Mouse (Mus musculus) adipose tissue, adult 10 weeks (tissue): ENCODE results near the gene Oit3. TPM values are rescaled to one million over a fixed set of nuclear protein-coding genes. Genes with fewer than 3 reads are reported as not detected.

Source experiments
- polyA plus RNA-seq: library from polyadenylated mRNA; stranded (reverse); fragments of 350-450 nt; fragmentation: Illumina TruSeq; extraction: RNeasy Lipid Tissue Mini Kit (QIAGEN cat#74804); gene quantifications from one replicate; pipeline ENCODE4 v1.2.3, GENCODE M21; 2014; ENCODE audit warnings: low read depth, low replicate concordance

Oit3 gene
- polyA plus RNA-seq, result 0.72 TPM

DNA sequence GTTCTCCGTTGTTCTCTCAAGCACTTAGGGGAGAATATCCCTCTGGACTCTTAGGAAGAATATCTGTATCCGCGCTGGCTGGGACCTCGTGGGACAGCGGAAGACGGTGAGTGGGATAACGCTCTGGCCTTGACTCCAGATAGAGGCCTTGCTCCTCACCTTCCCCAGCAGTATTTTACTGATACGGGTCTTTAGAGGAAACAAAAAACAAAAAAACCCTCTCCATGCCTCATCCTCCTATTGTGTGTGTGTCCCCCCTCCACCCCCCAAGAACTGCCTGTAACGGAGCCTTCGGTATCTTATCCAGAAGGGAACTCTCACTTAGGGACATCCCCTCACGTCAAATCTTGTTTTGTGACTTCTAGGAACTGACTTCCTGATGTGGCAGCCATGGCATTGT, at the start of gene Oit3:
Gene Oit3 (minus strand): TSS at position 44 of the 400 bp plus-strand sequence.

DNA sequence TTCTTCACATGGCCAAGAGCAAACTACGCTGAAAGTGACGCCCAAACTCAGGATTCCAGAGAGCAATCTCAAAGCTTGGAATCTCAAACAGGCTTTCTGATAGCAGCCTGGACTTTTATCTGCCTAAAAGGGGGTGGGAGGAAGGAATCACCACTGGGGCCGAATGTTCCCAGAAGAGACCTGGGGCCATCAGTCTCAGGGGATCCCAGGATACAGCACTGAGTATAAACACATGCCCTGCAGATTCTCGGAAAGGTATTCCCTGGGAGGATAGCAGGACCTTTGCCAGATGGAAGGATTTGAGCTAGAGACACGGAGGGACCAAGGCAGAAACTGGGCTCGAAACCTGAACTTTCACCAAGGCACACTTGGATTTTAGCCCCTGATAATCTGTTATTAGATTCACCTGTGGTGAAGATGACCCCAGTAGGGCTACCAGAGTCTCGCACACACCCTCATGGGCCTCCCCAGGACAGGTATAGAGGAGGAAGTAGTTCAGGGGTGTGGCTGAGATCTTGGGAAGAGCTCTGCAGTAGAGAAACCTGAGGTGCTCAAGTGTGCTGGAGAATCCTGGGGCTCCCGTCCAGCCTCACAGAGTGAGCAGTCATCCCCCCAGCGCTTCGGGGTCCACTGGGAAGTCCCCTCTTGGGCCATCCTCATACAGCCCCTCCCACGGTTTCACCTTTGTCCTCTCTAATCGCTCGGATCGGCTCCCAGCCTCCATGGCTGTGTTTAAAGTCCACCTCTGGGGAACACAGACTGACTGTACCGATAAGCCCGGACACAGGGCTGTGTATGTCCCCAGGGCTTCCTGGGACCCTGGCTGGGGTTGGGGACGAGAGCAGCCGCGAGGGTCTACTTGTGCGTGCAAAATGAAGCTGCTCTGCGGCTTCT, 38.4 kb downstream of the Oit3 start, which contains the start of gene Pla2g12b:
Gene Pla2g12b (plus strand): TSS at position 762 of the 894 bp plus-strand sequence.

DNA sequence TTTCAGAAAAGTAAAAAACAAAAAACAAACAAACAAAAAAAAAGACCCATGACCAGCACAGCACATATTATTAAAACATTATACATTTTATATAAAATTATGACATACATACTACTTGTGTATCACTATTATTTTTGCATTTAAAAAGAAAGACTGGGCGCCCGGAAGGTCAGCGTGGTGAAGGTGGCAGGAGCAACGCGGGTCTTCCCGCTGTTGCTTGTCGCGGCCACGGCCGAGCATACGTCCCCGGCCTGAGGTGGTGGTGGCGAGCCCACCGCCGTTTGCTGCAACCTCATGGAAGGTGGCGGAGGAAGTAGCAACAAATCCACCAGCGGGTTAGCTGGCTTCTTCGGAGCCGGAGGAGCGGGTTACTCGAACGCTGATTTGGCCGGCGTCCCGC, 46.1 kb downstream of the Oit3 start, which contains the start of gene Gm10273:
Gene Gm10273 (plus strand): TSS at position 172 of the 400 bp plus-strand sequence.

Other genes starting within 250 kb of the Oit3 start
- 25.1 TPM for gene Sept10, start 219.9 kb downstream of the Oit3 start, polyA plus RNA-seq
- 15.5 TPM for gene Sowahc, start 219.8 kb downstream of the Oit3 start, polyA plus RNA-seq
- 19.3 TPM for gene P4ha1, start 118.5 kb downstream of the Oit3 start, polyA plus RNA-seq
- 2.1 TPM for gene Gm10273, start 46.1 kb downstream of the Oit3 start, polyA plus RNA-seq
- 0.60 TPM for gene Pla2g12b, start 38.1 kb downstream of the Oit3 start, polyA plus RNA-seq
- not detected for gene Gm10322, start 174.3 kb upstream of the Oit3 start, polyA plus RNA-seq
- 7.8 TPM for gene Mcu, start 174.9 kb upstream of the Oit3 start, polyA plus RNA-seq